Mouse (Mus musculus) heart, adult 8-10 months (tissue): ENCODE measurements around the gene Sec14l5. TPM values are rescaled to one million over a fixed set of nuclear protein-coding genes. Genes with fewer than 3 reads are reported as not detected.

Experiments used
- DNase-seq: peaks from one replicate; pipeline ENCODE4 v3.0.0; 2022; ENCODE audit warnings: low spot score
- total RNA-seq, 4 experiments: library from RNA; stranded (reverse); gene quantifications; 2 replicates each; pipeline ENCODE4 v1.2.4; 2022

Gene Sec14l5
- total RNA-seq, 4 experiments from 2014 or later = 0.57 to 1.0 (median 0.78) TPM

- no peak for DNase-seq
Observed at GRCm38 (mm10) chr16:5153299-5154026, 6.6 kb downstream of the Sec14l5 start.

DNA sequence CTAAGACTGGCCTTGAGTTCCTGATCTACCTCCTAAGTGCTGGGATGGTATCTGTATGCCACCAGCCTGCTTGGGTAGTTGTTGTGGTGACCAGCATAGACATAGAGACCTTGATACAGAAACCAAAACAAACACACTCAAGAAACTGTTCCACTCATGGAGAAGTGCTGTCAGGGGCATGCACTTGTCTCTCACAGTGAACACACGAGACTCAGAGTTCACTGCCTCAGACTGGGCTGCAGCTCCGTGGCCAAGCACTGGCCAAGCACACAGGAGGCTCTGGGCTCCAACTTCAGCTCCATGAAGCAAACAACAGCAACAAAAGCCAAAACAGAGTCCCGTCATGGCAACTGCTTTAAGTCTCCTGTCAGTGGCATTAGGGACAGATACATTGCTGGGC is 8.1 kb downstream of the Sec14l5 start:
- DNase-seq = no peak

DNA sequence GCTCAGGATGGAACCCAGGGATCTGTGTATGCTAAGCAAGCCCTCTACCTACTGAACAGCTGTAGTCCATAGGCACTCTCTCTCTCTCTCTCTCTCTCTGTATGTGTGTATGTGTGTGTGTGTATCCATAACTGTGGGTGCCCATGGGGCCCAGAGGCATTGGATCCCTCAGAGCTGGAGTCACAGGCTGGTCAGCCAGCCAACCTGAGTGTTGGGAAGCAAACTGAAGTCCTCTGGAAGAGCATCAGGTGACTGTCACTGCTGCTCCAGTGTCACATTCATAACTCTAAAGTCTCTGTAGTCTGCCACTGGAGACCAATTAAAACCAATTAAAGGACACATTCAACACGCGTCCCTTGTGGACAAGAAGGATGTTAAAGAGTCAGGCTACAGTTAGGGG is 9.6 kb downstream of the Sec14l5 start:
- DNase-seq = no peak

DNA sequence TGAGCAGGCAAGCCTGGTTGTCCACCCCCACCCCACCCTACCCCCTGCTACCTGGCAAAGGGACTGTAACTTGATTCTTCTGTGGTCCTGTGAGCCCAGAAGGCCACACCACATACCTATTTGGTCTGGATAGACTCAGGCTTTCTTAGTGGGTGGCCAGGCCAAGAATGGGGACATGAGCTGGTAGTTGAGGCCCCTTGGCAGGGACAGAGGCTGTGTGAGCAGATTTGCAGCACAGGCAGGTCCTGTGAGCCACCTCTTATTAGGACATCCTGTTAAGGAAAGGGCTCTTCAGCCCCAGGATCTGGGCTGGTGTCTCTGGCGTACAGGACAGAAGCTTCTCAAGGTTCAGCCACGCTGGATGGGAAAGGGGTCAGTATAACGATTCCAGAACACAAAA is 10.2 kb downstream of the Sec14l5 start:
- no peak for DNase-seq

DNA sequence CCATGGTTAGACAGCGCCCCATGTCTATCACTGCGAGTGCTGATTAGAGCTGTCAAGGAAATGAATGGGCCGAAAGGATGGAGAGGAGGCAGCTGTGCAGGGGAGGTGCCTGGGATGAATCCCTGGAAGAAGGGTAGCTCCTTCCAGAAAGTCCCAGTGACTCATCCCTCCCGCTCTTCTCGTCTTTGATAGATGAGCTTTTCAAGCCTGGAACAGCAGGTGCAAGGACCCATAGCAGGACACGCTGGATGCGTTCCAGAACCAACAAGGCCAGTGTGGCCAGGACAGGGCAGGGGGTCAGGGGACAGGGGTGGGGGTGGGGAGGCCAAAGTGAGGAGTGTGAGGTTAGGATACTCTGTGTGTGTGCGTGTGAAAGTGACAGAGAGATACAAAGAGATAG is 12.3 kb downstream of the Sec14l5 start:
- no peak for DNase-seq

GRCm38 (mm10) chr16:5164327-5164726 is 17.4 kb downstream of the Sec14l5 start:
- no peak for DNase-seq

DNA sequence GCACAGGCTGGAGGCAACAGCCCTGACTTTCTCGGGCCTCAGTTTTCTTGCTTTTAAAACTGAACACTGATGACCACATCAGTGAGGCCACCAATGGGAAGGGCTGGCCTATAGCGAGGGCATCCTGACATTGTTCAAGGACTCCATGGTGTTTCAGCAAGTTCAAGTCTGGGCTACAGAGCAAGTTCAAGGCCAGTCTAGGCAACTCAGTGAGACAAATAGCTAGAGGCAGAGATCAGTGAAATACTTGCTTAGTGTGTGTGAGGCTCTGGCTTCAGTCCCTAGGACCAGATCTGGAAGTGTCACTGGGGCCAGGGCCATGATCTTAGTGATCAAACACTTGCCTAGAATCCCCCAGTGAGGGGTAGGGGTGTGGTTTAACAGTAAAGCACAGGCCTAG is 21.1 kb downstream of the Sec14l5 start:
- no peak for DNase-seq

DNA sequence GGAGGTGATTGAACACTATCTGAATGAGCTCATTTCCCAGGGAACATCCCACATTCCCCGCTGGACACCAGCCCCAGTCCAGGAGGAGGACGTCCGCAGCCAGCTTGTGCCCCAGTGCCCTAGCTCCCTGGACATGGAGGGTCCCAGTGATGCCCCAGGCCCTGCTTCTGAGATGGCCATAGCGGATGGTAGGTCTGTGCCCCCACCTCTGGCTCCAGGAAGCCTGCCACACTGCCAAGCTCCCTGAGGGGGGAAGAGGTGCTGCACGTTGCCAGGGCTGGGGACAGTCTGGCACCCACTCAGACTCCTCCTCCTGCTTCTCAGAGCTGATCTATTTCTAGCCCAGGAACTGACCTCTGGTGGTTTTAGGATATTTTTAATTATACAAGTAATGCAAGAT is 21.9 kb downstream of the Sec14l5 start:
- peak; percentile 47 for DNase-seq

DNA sequence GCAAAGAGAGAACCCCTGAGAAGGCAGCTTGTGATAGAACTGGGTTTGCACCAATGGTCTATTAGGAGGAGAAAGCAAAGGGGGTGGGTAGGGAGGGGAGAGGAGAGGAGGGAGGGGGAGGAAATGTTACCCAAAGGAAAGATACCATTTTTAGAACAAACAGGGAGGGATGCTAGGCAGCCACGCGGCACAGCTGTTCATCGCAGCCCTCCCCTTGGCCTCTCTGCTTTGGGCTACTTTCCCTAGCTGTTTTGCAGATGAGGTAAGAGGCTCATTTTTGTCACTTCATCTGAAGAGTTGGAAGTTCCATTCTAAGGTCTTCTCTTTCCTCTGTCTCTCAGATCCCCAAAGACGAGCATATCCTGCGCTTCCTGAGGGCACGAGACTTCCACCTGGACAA is 25.7 kb downstream of the Sec14l5 start:
- DNase-seq = no peak

- DNase-seq = no peak
Observed at GRCm38 (mm10) chr16:5183310-5183975, 36.5 kb downstream of the Sec14l5 start.

DNA sequence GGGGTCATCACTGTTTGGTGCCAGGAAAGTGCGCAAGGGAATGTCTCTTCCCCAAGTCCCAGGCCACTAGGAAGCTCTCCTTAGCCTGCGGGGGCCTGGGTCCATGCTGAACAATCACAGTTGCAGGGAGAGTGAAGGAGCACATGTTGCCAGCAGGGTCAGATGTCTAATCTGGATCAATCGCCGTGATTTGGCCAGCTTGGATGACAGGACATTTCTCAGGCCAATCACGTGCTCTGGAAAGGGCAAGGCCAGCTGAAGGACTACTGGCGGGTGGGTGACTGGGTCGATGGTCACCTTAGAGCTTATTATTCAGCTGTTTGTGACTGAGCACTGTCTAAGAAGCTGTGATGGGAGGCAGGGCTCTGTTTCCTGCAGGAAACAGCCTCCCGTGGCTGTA is 37.2 kb downstream of the Sec14l5 start:
- no peak for DNase-seq

DNA sequence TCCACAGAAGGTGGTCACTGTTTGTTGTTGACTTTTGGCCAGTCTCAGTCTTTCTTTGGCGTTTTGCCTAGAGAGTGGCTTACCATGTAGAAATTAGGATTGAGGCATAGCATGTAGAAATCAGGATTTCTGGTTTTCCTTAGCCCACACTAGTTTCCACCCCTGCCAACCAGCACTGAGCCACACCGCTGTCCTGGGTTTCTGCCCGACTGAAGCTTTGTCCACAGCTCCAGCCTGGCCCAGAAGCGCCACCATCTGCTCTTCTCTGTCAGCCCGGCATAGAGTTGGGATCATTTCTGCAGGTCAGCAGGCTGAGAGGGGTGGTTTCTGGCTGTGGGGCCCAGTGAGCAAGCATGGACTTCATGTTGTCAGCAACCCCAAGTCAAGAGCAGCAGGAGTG is 38.0 kb downstream of the Sec14l5 start:
- DNase-seq = no peak

DNA sequence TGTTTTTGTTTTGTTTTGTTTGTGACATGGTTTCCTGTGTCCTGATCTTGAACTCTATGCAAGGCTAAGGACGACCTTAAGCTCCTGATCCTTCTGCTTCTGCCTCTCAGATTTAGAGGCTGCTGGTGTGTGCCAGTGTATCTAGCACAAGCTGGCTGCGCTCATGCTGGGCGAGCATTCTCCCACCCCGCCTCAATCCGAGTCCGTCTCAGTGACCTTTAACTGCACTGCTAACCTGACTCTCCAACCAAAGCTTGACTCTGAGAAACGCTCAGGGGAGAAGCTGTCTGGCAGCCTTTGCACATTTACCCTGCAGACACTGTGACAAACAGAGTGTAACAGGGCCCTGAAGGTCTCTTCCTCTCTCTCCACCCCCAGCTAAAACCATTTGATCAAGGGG is 38.8 kb downstream of the Sec14l5 start:
- no peak for DNase-seq

DNA sequence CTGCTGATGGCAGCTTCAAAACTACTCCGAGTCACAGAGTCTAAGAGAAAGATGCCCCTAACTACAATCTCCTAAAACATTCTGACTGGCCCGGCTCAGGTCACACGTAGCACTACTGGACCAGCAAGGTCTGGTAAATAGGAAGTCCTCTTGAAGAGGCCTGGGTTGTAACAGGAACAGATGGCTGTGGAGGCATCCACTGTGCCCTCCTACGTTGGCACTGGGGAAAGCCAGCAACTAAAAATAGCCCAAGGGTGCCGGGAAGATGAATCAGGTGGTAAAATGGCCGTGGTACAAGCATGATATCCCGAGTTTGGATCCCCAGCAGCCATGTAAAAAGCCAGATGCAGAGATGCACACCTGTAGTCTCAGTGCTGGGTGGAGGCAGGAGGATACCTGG is 39.3 kb downstream of the Sec14l5 start:
- peak; percentile 55 for DNase-seq

DNA sequence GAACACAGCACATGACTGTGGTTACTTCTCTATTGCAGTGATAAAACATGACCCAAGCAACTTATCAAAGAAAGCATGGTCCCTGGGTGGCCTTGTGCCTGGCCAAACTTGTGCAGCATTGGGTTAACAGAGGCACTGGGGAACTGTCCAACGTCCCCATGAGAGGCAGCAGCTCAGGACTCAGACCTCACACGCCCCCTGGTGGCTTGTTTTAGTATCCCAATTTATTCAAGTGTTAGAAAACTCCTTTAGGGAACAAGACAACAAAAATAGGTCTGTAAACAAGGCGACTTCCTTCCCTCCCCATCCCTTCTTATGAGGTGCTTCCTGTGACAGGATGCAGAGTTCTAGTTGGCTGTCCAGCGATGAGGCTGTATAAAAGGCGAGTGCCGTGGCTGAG is 48.2 kb downstream of the Sec14l5 start:
- DNase-seq = peak; percentile 74

- DNase-seq = peak; percentile 52
Observed at GRCm38 (mm10) chr16:5202681-5203080, 55.8 kb downstream of the Sec14l5 start.

DNA sequence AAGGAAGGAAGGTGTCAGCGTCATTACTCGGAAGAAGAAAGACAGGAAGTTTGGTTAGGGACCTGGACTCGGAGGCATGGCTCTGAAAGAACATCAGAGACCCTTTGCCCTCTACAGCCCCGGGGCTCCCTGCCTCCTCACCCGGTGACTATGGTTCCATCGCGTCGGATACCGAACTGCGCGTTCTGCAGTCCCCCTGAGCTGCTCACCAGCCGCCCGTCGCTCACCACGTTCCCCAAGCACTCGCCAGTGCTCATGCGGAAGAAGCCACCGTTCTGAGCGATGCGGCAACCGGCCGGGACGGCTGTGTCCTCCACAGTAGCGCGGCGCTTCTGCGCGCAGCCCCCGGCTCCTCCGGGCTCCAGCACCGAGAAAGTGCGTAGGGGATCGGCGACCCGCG is 56.3 kb downstream of the Sec14l5 start:
- no peak for DNase-seq

DNA sequence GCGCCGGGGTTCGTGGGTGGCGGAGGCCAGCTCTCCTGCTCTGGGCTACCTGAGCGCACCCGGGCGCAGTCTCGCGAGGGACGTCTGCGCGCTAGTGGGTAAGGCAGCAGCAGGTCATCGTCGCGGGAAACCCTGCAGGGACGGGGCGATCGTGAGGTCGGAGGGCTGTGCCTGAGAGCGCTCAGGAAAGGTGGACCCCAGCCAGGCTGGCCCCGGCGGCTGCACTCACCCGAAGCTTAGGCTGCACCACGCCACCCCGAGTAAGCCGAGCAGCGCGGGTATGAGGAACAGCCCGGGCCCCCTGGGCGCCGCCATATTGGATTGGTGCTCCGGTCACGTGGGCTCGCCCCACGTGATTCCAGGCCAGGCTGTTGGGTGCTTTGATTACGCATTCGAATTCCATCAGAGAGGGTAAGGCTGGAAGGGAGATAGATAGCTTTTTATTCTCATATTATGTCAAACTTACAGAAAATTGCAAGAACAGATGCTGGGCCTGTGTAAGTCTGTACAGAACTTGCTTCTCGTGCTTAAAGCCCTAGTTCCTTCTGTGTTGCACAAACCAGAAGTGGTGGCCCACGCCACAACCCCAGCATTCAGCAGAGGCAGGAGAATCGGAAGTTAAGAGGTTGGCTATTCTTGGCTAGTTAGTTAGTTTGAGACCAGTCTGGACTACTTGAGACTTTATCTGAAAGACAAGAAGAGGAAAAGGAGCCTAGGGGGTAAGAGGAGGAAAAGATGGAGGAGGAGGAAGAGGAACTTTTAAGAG is 56.9 kb downstream of the Sec14l5 start, which contains the start of gene Nagpa:
Gene Nagpa, minus strand, starts transcription at position 345 of the 766 bp plus-strand sequence.
- DNase-seq = peak; percentile 71

DNA sequence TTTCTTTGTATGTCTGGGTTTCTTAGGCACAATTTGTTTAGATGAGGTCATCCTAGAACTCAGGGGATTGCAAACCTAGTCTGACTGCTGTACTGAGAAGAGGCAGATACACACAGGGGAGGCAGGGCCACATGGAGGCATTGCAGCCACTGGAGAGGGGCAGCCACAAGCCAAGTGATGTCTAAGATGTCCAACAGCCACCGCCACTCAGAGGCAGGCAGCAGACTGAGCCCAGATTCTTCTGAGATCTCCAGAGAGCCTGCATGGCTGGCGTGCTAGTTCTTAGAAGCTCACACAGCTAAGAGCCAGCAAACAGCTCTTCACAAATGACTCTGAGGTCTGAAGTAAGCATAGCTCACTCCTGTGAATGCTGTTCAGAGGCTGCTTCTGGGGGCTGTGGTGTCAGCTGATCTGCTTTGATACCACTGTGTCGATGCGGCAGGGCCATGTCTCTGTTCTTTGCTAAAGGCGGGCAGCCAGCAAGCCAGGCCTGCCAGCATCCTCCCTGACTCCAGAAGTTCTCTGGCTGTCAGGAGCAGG is 58.6 kb downstream of the Sec14l5 start:
- no peak for DNase-seq

- DNase-seq = no peak
Observed at GRCm38 (mm10) chr16:5206051-5206450, 59.1 kb downstream of the Sec14l5 start.

GRCm38 (mm10) chr16:5210365-5210764 is 63.5 kb downstream of the Sec14l5 start:
- no peak for DNase-seq

DNA sequence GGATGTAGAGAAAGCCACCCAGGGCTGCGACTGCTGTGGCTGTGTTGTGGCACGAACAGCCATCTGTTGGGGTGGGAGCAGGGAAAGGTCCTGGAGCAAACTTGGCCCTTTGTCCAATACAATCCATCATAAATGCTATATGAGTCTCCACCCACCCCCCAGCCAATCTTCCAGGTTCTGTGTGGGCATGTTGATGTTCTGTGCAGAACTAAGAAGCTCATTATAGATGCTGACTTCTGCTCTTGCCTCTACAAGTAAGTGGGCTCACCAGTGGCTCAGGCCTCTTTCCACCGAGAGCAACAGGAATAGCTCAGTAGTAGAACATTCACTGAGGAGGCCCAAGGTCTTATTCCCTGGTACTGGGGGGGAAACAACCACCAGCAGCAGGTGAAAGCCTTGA is 65.2 kb downstream of the Sec14l5 start:
- DNase-seq = no peak
